Mouse (Mus musculus): ENCODE data around the gene Ppp1r10.

DNA sequence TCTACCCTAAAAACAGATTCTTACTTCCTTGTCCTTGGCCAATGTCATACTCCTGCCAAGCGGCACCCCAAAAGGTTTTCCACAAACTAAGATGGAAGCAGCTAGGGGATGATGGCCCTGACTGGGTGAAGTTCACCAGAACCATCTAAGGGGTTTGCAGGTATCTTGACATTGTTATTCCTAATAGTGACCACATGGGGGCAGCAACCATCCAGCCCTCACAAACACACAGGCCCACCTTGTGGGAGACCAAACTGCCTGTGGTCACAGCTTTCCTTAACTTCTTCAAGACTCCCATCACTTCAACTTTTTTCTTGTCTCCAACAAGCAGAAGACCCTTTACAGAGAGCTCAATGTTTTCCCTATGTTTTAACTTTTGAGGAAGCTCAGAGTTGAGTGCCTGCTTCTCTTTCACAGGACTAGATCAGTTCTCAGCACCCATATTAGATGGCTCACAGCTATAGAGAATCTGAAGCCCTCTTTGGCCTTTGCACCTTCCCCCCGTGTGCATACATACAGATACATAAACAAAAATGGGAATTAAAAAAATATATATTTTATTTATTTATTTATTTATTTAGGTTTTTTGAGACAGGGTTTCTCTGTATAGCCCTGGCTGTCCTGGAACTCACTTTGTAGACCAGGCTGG lies 21.6 kb downstream of the Ppp1r10 start:
- TF ChIP-seq POLR2A (IDR thresholded peaks at IDR 0.05; ENCODE audit: low read depth, low read length) = no peak
- TF ChIP-seq CTCF (IDR thresholded peaks at IDR 0.05; ENCODE audit: extremely low read depth, insufficient read depth, insufficient read length, insufficient replicate concordance) = peak; percentile 81; the same call in 1 of the 2 replicates
